Mouse (Mus musculus) embryonic facial prominence, embryonic 11.5 days (tissue): ENCODE results near the gene Arhgap19. TPM values are rescaled to one million over a fixed set of nuclear protein-coding genes. Genes with fewer than 3 reads are reported as not detected.
A peak's percentile ranks its signal among the peaks of the same experiment; 100 is the strongest.

Experiments used
- ATAC-seq: fragments of 200-750 bp; cut with Nextera tagmentation; replicated peaks from 2 replicates; pipeline ENCODE4 v1.8.0; 2017; ENCODE audit warnings: low read depth; ENCODE audit not compliant: insufficient number of reproducible peaks, low FRiP score, low TSS enrichment
- DNase-seq: peaks from one replicate; pipeline ENCODE4 v3.0.0-alpha.2; 2015; ENCODE audit warnings: low spot score
- H3K27ac ChIP-seq: fragments of 300-500 bp; sonication (generic); replicated peaks from 2 replicates; pipeline ENCODE4 v1.5.1; 2014; ENCODE audit warnings: mild to moderate bottlenecking, low read depth, low read length, control low read depth
- H3K27me3 ChIP-seq: fragments of 300-500 bp; sonication (generic); 2 replicates; pipeline ENCODE4 v1.6.1; 2014; ENCODE audit warnings: mild to moderate bottlenecking, low read length, moderate library complexity, mixed read lengths; ENCODE audit not compliant: control insufficient read depth, insufficient read depth
- H3K36me3 ChIP-seq: fragments of 300-500 bp; sonication (generic); replicated peaks from 2 replicates; pipeline ENCODE4 v1.6.1; 2014; ENCODE audit warnings: low read depth, mild to moderate bottlenecking, low read length, moderate library complexity, mixed read lengths; ENCODE audit not compliant: control insufficient read depth, insufficient read depth
- H3K4me1 ChIP-seq: fragments of 300-500 bp; sonication (generic); 2 replicates; pipeline ENCODE4 v1.6.1; 2014; ENCODE audit warnings: low read length, mixed read lengths; ENCODE audit not compliant: control insufficient read depth, insufficient read depth
- H3K4me2 ChIP-seq: fragments of 300-500 bp; sonication (generic); 2 replicates; pipeline ENCODE4 v1.6.1; 2014; ENCODE audit warnings: low read depth, mild to moderate bottlenecking, control low read depth, low read length, moderate library complexity
- H3K4me3 ChIP-seq: fragments of 300-500 bp; sonication (generic); 2 replicates; pipeline ENCODE4 v1.5.1; 2014; ENCODE audit warnings: low read depth, low read length, control low read depth
- H3K9ac ChIP-seq: fragments of 300-500 bp; sonication (generic); replicated peaks from 2 replicates; pipeline ENCODE4 v1.6.1; 2014; ENCODE audit warnings: mild to moderate bottlenecking, control low read depth, low read length
- H3K9me3 ChIP-seq: fragments of 300-500 bp; sonication (generic); replicated peaks from 2 replicates; pipeline ENCODE4 v1.6.1; 2016; ENCODE audit warnings: mild to moderate bottlenecking, low read length, inconsistent platforms, mixed read lengths; ENCODE audit not compliant: control insufficient read depth
- WGBS: fragments of 180-500 bp; shearing (Covaris S2); extraction: QIAGEN DNeasy Blood & Tissue Kit; methylation state at CpG from one replicate; pipeline ENCODE4 v1.1.7; 2014; 5-methylcytosine and 5-hydroxymethylcytosine counted together
- polyA plus RNA-seq: library from polyadenylated mRNA; unstranded; fragments of >200 nt; fragmentation: Nextera tagmentation; extraction: Ambion mirVana; gene quantifications from 2 replicates; pipeline ENCODE4 v1.2.1, GENCODE M21; 2014

Gene Arhgap19
- polyA plus RNA-seq, 1 experiment from 2014 or later: 48.1 TPM

- H3K9me3 ChIP-seq: no peaks in the 10 kb centered on the region
- H3K9ac ChIP-seq: no peak overlapping the region
- H3K4me1 ChIP-seq: no peaks in the 10 kb centered on the region
- H3K4me3 ChIP-seq: no peak overlapping the region
- DNase-seq (no peak), ATAC-seq (no peak)
- no peak overlapping the region for H3K4me2 ChIP-seq
- 88% methylated on average over 9 of the region's 9 CpGs for WGBS
- no peaks in the 10 kb centered on the region for H3K27me3 ChIP-seq
- H3K36me3 ChIP-seq: no peaks in the 10 kb centered on the region
- no peak overlapping the region for H3K27ac ChIP-seq
Observed at GRCm38 (mm10) chr19:41807497-41807896, 5.7 kb upstream of the Arhgap19 start.

GRCm38 (mm10) chr19:41805831-41806230 lies 4.0 kb upstream of the Arhgap19 start:
- no peak overlapping the region for H3K27ac ChIP-seq

DNA sequence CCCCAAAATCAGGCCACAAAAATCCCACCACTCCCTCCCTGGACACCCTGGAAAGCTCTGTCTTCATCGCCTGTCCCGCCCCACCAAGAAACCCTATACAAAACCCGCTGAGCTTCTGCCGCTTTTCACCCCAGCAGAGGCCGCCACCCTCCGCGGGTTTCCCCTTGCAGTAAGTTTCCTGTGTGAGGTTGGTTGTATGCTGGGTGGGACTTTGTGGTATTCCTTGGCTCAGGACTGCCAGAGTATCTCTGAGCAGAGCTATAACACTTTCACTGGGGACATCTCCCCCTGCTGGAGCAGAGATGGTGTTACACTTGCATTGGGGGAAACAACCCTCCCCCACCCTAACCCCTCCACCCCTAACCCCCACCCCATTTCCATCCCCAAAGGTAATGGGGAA lies 1.5 kb upstream of the Arhgap19 start:
- peak; percentile 31 for DNase-seq
- H3K4me2 ChIP-seq: no peak overlapping the region

More at GRCm38 (mm10) chr19:41805831-41806230, 4.0 kb upstream of the Arhgap19 start:
- no peak overlapping the region for H3K9ac ChIP-seq
- no peaks in the 10 kb centered on the region for H3K27me3 ChIP-seq
- WGBS: 93% methylated on average over 4 of the region's 4 CpGs
- no peaks in the 10 kb centered on the region for H3K4me1 ChIP-seq
- H3K4me3 ChIP-seq: no peak overlapping the region
- H3K36me3 ChIP-seq: no peaks in the 10 kb centered on the region
- ATAC-seq: no peak
- H3K9me3 ChIP-seq: no peaks in the 10 kb centered on the region
- H3K4me2 ChIP-seq: no peak overlapping the region
- DNase-seq: no peak

GRCm38 (mm10) chr19:41800986-41801741 lies 683 bp downstream of the Arhgap19 start:
- DNase-seq (peak; percentile 43), ATAC-seq (no peak; the same call in 1 of the 2 replicates)
- no peaks in the 10 kb centered on the region for H3K9me3 ChIP-seq
- no peaks in the 10 kb centered on the region for H3K4me1 ChIP-seq
- peak overlapping the region; percentile 66 for H3K4me2 ChIP-seq
- H3K9ac ChIP-seq: peak overlapping the region; percentile 93
- 7% methylated on average over 26 of the region's 26 CpGs for WGBS
- no peaks in the 10 kb centered on the region for H3K36me3 ChIP-seq
- H3K27ac ChIP-seq: peak overlapping the region; percentile 10; the same call in 1 of the 2 replicates
- H3K4me3 ChIP-seq: peak overlapping the region; percentile 92
- no peaks in the 10 kb centered on the region for H3K27me3 ChIP-seq

More for the DNA sequence above, 1.5 kb upstream of the Arhgap19 start:
- no peaks in the 10 kb centered on the region for H3K4me1 ChIP-seq
- no peak overlapping the region for H3K9ac ChIP-seq
- no peaks in the 10 kb centered on the region for H3K9me3 ChIP-seq
- WGBS: 29% methylated on average over 7 of the region's 7 CpGs
- no peak overlapping the region for H3K4me3 ChIP-seq
- no peak for ATAC-seq
- no peaks in the 10 kb centered on the region for H3K27me3 ChIP-seq
- no peak overlapping the region for H3K27ac ChIP-seq
- no peaks in the 10 kb centered on the region for H3K36me3 ChIP-seq

DNA sequence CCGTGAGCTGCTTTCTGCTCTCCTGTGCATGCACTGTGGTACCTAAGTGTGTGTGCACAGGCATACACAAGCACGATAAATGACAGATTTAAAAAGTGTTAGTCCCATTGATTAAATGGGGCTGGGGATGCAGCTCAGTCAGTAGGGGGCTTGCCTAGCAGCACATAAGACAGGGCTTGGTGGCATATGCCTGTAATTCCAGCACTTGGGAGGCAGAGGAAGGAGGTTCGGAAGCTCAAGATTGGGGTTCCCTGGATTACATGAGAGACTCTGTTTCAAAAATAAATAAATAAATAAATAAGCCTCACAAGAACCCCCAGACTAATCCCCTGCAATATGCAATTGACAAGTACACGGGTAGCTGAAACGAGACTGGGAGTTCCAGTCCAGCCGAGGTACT lies 1.4 kb downstream of the Arhgap19 start:
- Histone ChIP-seq H3K9me3 (no peaks in the 10 kb centered on the region), H3K4me2 (peak overlapping the region; percentile 66; the same call in 1 of the 2 replicates), H3K4me1 (no peaks in the 10 kb centered on the region), H3K4me3 (peak overlapping the region; percentile 92), H3K27ac (no peak overlapping the region), H3K9ac (no peak overlapping the region), H3K27me3 (no peaks in the 10 kb centered on the region), H3K36me3 (no peaks in the 10 kb centered on the region)
- DNase-seq (no peak), ATAC-seq (no peak)
- WGBS: 52% methylated on average over 6 of the region's 6 CpGs

DNA sequence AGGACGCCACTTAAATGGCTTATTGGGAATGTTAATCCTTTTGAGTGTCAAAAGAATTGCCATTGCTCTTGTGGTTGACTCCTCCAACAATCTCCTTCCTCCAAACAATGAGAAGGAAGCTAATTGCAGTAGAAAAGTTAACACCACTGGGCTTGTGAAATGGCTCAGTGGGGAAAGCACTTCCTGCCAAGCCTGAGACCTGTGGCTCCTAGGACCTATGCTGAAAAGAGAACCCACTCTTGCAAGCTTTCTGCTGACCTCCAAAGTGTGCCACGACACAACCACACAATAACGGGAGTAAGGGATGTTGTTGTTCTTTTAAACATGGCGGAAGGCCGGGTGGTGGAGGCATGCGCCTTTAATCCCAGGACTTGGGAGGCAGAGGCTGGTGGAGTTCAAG lies 4.3 kb downstream of the Arhgap19 start:
- Histone ChIP-seq H3K4me3 (no peak overlapping the region), H3K36me3 (no peaks in the 10 kb centered on the region), H3K9me3 (no peaks in the 10 kb centered on the region), H3K9ac (no peak overlapping the region), H3K4me2 (no peak overlapping the region), H3K27me3 (no peaks in the 10 kb centered on the region), H3K4me1 (no peaks in the 10 kb centered on the region), H3K27ac (no peak overlapping the region)
- no peak for DNase-seq
- 93% methylated on average over 6 of the region's 6 CpGs for WGBS
- no peak for ATAC-seq

- no peaks in the 10 kb centered on the region for H3K27me3 ChIP-seq
- H3K27ac ChIP-seq: no peak overlapping the region
- H3K4me3 ChIP-seq: no peak overlapping the region
- 77% methylated on average over 12 of the region's 12 CpGs for WGBS
- no peak for DNase-seq
- no peak overlapping the region for H3K4me2 ChIP-seq
- H3K36me3 ChIP-seq: no peaks in the 10 kb centered on the region
- H3K4me1 ChIP-seq: no peaks in the 10 kb centered on the region
- H3K9me3 ChIP-seq: no peaks in the 10 kb centered on the region
- ATAC-seq: no peak
- H3K9ac ChIP-seq: no peak overlapping the region
Observed at GRCm38 (mm10) chr19:41796789-41797327, 5.0 kb downstream of the Arhgap19 start.

- Histone ChIP-seq H3K9ac (no peak overlapping the region), H3K4me1 (no peaks in the 10 kb centered on the region), H3K27ac (no peak overlapping the region), H3K36me3 (no peaks in the 10 kb centered on the region), H3K27me3 (no peaks in the 10 kb centered on the region), H3K9me3 (no peaks in the 10 kb centered on the region), H3K4me3 (no peak overlapping the region), H3K4me2 (no peak overlapping the region)
- DNase-seq (no peak), ATAC-seq (no peak)
- WGBS: 61% methylated on average over 3 of the region's 3 CpGs
Observed at GRCm38 (mm10) chr19:41796148-41796760, 5.6 kb downstream of the Arhgap19 start.
